Mouse (Mus musculus) midbrain, embryonic 16.5 days (tissue): ENCODE measurements around the gene Slc35g2. TPM values are rescaled to one million over a fixed set of nuclear protein-coding genes. Genes with fewer than 3 reads are reported as not detected.

ENCODE experiments used
- ATAC-seq: fragments of 200-750 bp; cut with Nextera tagmentation; 2 replicates; pipeline ENCODE4 v1.8.0; 2017; ENCODE audit warnings: moderate TSS enrichment
- H3K27ac ChIP-seq: fragments of 300-500 bp; sonication (generic); 2 replicates; pipeline ENCODE4 v1.5.1; 2014; ENCODE audit warnings: mild to moderate bottlenecking, low read length, mixed read lengths
- H3K27me3 ChIP-seq: fragments of 300-500 bp; sonication (generic); 2 replicates; pipeline ENCODE4 v1.6.1; 2014; ENCODE audit warnings: low read depth, low read length, mixed read lengths; ENCODE audit not compliant: control insufficient read depth, insufficient read depth
- H3K36me3 ChIP-seq: fragments of 300-500 bp; sonication (generic); 2 replicates; pipeline ENCODE4 v1.6.1; 2014; ENCODE audit warnings: mild to moderate bottlenecking, low read length, moderate library complexity, mixed read lengths; ENCODE audit not compliant: control insufficient read depth, insufficient read depth
- H3K4me1 ChIP-seq: fragments of 300-500 bp; sonication (generic); 2 replicates; pipeline ENCODE4 v1.6.1; 2014; ENCODE audit warnings: mild to moderate bottlenecking, low read length, mixed read lengths; ENCODE audit not compliant: control insufficient read depth, insufficient read depth
- H3K4me2 ChIP-seq: fragments of 300-500 bp; sonication (generic); 2 replicates; pipeline ENCODE4 v1.6.1; 2014; ENCODE audit warnings: mild to moderate bottlenecking, low read length, mixed read lengths
- H3K4me3 ChIP-seq: fragments of 300-500 bp; sonication (generic); 2 replicates; pipeline ENCODE4 v1.5.1; 2014; ENCODE audit warnings: low read depth, mild to moderate bottlenecking, low read length, moderate library complexity, mixed read lengths
- H3K9ac ChIP-seq: fragments of 300-500 bp; sonication (generic); 2 replicates; pipeline ENCODE4 v1.6.1; 2014; ENCODE audit warnings: low read depth, low read length, mixed read lengths
- H3K9me3 ChIP-seq: fragments of 300-500 bp; sonication (generic); replicated peaks from 2 replicates; pipeline ENCODE4 v1.6.1; 2014; ENCODE audit warnings: mild to moderate bottlenecking, low read length, mixed read lengths; ENCODE audit not compliant: control insufficient read depth, poor library complexity, severe bottlenecking
- WGBS: fragments of 180-500 bp; shearing (Covaris S2); extraction: QIAGEN DNeasy Blood & Tissue Kit; methylation state at CpG from one replicate; pipeline ENCODE4 v1.1.7; 2014; 5-methylcytosine and 5-hydroxymethylcytosine counted together
- polyA plus RNA-seq: library from polyadenylated mRNA; unstranded; fragments of >200 nt; fragmentation: Nextera tagmentation; extraction: Ambion mirVana; gene quantifications from 2 replicates; pipeline ENCODE4 v1.2.1, GENCODE M21; 2015

The Slc35g2 gene
- polyA plus RNA-seq, 1 experiment from 2014 or later = 21.9 TPM

- Histone ChIP-seq H3K9me3 (no peaks in the 10 kb centered on the region), H3K4me2 (peak overlapping the region; percentile 86), H3K36me3 (no peaks in the 10 kb centered on the region), H3K27ac (peak overlapping the region; percentile 80), H3K4me3 (peak overlapping the region; percentile 77), H3K27me3 (no peaks in the 10 kb centered on the region), H3K4me1 (peaks cover 6% of the 10 kb centered on the region), H3K9ac (peak overlapping the region; percentile 84)
- ATAC-seq = 0 out of 2 replicates have a peak, but pooled peaks have one; percentile 47
- 12% methylated on average over 32 of the region's 32 CpGs for WGBS
These were observed 878 bp downstream of the Slc35g2 start for GRCm38 (mm10) chr9:100569798-100570625.

- 82% methylated on average over 10 of the region's 10 CpGs for WGBS
- H3K9me3 ChIP-seq = no peaks in the 10 kb centered on the region
- H3K4me2 ChIP-seq = no peak overlapping the region
- no peaks in the 10 kb centered on the region for H3K4me1 ChIP-seq
- H3K36me3 ChIP-seq = no peaks in the 10 kb centered on the region
- H3K9ac ChIP-seq = no peak overlapping the region
- ATAC-seq = no peak
- H3K27me3 ChIP-seq = no peaks in the 10 kb centered on the region
- no peak overlapping the region for H3K4me3 ChIP-seq
- no peak overlapping the region for H3K27ac ChIP-seq
These were observed 10.5 kb downstream of the Slc35g2 start for GRCm38 (mm10) chr9:100560251-100560890.

GRCm38 (mm10) chr9:100558991-100559390 lies 11.9 kb downstream of the Slc35g2 start:
- ATAC-seq = no peak
- H3K27me3 ChIP-seq = no peaks in the 10 kb centered on the region
- H3K27ac ChIP-seq = no peak overlapping the region
- no peaks in the 10 kb centered on the region for H3K4me1 ChIP-seq
- H3K9ac ChIP-seq = no peak overlapping the region
- no peak overlapping the region for H3K4me3 ChIP-seq
- no peak overlapping the region for H3K4me2 ChIP-seq
- H3K36me3 ChIP-seq = no peaks in the 10 kb centered on the region
- no peaks in the 10 kb centered on the region for H3K9me3 ChIP-seq

GRCm38 (mm10) chr9:100558023-100558573 lies 12.8 kb downstream of the Slc35g2 start:
- Histone ChIP-seq H3K27ac (no peak overlapping the region), H3K9ac (no peak overlapping the region), H3K4me2 (no peak overlapping the region), H3K36me3 (no peaks in the 10 kb centered on the region), H3K27me3 (no peaks in the 10 kb centered on the region), H3K9me3 (no peaks in the 10 kb centered on the region), H3K4me1 (no peaks in the 10 kb centered on the region), H3K4me3 (no peak overlapping the region)
- no peak for ATAC-seq
- 76% methylated on average over 4 of the region's 4 CpGs for WGBS

- WGBS = 78% methylated on average over 5 of the region's 5 CpGs
- Histone ChIP-seq H3K4me3 (no peak overlapping the region), H3K27me3 (no peaks in the 10 kb centered on the region), H3K4me2 (no peak overlapping the region), H3K9ac (no peak overlapping the region), H3K9me3 (no peaks in the 10 kb centered on the region; the same call in 1 of the 2 replicates), H3K36me3 (peaks cover 11% of the 10 kb centered on the region), H3K27ac (no peak overlapping the region), H3K4me1 (no peaks in the 10 kb centered on the region)
- ATAC-seq = no peak
These were observed 15.2 kb downstream of the Slc35g2 start for GRCm38 (mm10) chr9:100555686-100556085.

- no peak for ATAC-seq
- 87% methylated on average over 2 of the region's 2 CpGs for WGBS
- Histone ChIP-seq H3K36me3 (peaks cover 23% of the 10 kb centered on the region), H3K9me3 (peaks cover 8% of the 10 kb centered on the region; the same call in 1 of the 2 replicates), H3K9ac (no peak overlapping the region), H3K4me1 (peaks cover 22% of the 10 kb centered on the region), H3K27ac (no peak overlapping the region), H3K4me3 (no peak overlapping the region), H3K4me2 (no peak overlapping the region), H3K27me3 (no peaks in the 10 kb centered on the region)
These were observed 22.6 kb downstream of the Slc35g2 start for GRCm38 (mm10) chr9:100548313-100548712.

GRCm38 (mm10) chr9:100546594-100546910 lies 24.3 kb downstream of the Slc35g2 start:
- Histone ChIP-seq H3K27me3 (no peaks in the 10 kb centered on the region), H3K9ac (peak overlapping the region; percentile 80), H3K27ac (peak overlapping the region; percentile 96), H3K4me2 (peak overlapping the region; percentile 85), H3K4me1 (peaks cover 24% of the 10 kb centered on the region), H3K4me3 (peak overlapping the region; percentile 76), H3K36me3 (peaks cover 16% of the 10 kb centered on the region), H3K9me3 (peaks cover 8% of the 10 kb centered on the region; the same call in 1 of the 2 replicates)
- WGBS = 13% methylated on average over 9 of the region's 9 CpGs
- ATAC-seq = peak; percentile 43; the same call in 1 of the 2 replicates

GRCm38 (mm10) chr9:100545715-100546593 lies 24.9 kb downstream of the Slc35g2 start, which contains the start of gene Nck1:
TSS of gene Nck1 (minus strand) at chr9:100546134.
- under 1% methylated on average over 88 of the region's 93 CpGs for WGBS
- Histone ChIP-seq H3K4me1 (peaks cover 24% of the 10 kb centered on the region), H3K27ac (peak within 1 kb of the TSS; percentile 96)

More at GRCm38 (mm10) chr9:100545715-100546593, 24.9 kb downstream of the Slc35g2 start, which contains the start of gene Nck1:
- Histone ChIP-seq H3K27me3 (no peaks in the 10 kb centered on the region), H3K9ac (peak within 1 kb of the TSS; percentile 91), H3K4me3 (peak within 1 kb of the TSS; percentile 76), H3K36me3 (peaks cover 12% of the 10 kb centered on the region), H3K9me3 (peaks cover 8% of the 10 kb centered on the region; the same call in 1 of the 2 replicates), H3K4me2 (peak within 1 kb of the TSS; percentile 85)
- peak; percentile 100 for ATAC-seq
